Mouse (Mus musculus): ENCODE results near the gene Cap2. TPM values are rescaled to one million over a fixed set of nuclear protein-coding genes. Genes with fewer than 3 reads are reported as not detected.

Cap2 gene
- polyA plus RNA-seq, 1 experiment from 2014 or later = 6.6 TPM

GRCm38 (mm10) chr13:46588606-46589005, 87.0 kb downstream of the Cap2 start:
- ATAC-seq (ENCODE audit: low FRiP score, low TSS enrichment) (no peak), DNase-seq (ENCODE audit: low spot score) (no peak)
- no peaks in the 10 kb centered on the region for H3K4me1 ChIP-seq (replicated peaks; ENCODE audit: control insufficient read depth, insufficient read depth)
- no peak overlapping the region for H3K4me3 ChIP-seq (ENCODE audit: low read depth, low read length)
- H3K9ac ChIP-seq (ENCODE audit: low read length) = no peak overlapping the region
- TF ChIP-seq CTCF (IDR thresholded peaks at IDR 0.05; ENCODE audit: low read depth) (no peak), EP300 (optimal IDR thresholded peaks at IDR 0.05) (no peak)
- no peaks in the 10 kb centered on the region for H3K9me3 ChIP-seq (ENCODE audit: control insufficient read depth, low read length)
- H3K36me3 ChIP-seq (ENCODE audit: control insufficient read depth, insufficient read depth, low read length) = no peaks in the 10 kb centered on the region
- no peak overlapping the region for H3K4me2 ChIP-seq (replicated peaks; ENCODE audit: low read depth)
- no peaks in the 10 kb centered on the region for H3K27me3 ChIP-seq (ENCODE audit: control insufficient read depth, insufficient read depth, low read length)
- 97% methylated on average over 5 of the region's 5 CpGs for WGBS
- H3K27ac ChIP-seq (replicated peaks) = no peak overlapping the region

DNA sequence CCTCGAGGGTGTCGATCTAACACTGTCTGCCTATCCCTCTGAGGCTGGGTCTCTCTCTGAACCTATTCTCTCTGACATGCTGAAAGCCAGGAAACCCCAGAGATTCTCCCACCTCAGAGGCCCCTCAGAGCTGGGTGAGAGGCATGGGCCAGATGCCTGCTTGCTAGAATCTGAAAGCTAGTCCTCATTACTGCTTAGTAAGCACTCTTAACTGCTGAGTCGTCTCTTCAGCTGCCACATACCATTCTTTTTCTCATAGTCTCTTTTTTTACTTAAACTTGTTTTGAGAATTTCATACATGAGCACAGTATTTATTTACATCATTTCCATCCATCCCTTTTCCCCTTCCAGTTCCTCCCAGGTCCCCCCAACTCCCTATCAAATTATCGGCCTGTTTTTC, 89.2 kb downstream of the Cap2 start:
- Histone ChIP-seq H3K27me3 (ENCODE audit: control insufficient read depth, insufficient read depth, low read length) (no peaks in the 10 kb centered on the region), H3K4me1 (replicated peaks; ENCODE audit: control insufficient read depth, insufficient read depth) (no peaks in the 10 kb centered on the region), H3K4me3 (ENCODE audit: low read depth, low read length) (no peak overlapping the region), H3K36me3 (ENCODE audit: control insufficient read depth, insufficient read depth, low read length) (no peaks in the 10 kb centered on the region), H3K27ac (replicated peaks) (no peak overlapping the region), H3K9me3 (ENCODE audit: control insufficient read depth, low read length) (no peaks in the 10 kb centered on the region), H3K9ac (ENCODE audit: low read length) (no peak overlapping the region), H3K4me2 (replicated peaks; ENCODE audit: low read depth) (no peak overlapping the region)
- 87% methylated on average over 4 of the region's 4 CpGs for WGBS
- ATAC-seq (ENCODE audit: low FRiP score, low TSS enrichment) (no peak), DNase-seq (ENCODE audit: low spot score) (no peak)
- TF ChIP-seq CTCF (IDR thresholded peaks at IDR 0.05; ENCODE audit: low read depth) = no peak
- no peak for TF ChIP-seq EP300 (optimal IDR thresholded peaks at IDR 0.05)

DNA sequence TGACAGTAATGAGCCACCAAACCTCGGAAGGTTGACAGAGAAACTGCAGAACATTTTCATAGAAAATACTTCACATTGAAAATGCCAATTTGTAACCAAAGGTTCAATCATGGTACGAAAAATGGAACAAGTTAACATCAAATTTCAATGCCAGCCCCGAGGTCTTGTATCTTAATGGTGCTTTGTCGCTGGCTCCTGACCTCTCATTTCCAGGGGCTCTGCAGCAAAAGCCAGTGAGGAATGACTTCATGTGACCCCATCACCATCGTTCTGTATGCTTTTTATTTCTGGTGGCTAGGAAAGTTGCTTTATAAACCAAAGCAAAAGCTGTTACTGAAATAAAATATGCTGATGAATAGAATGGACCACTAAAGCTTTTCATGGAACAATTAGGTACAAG, 99.0 kb downstream of the Cap2 start:
- H3K27ac ChIP-seq (replicated peaks) = no peak overlapping the region
- no peaks in the 10 kb centered on the region for H3K27me3 ChIP-seq (ENCODE audit: control insufficient read depth, insufficient read depth, low read length)
- WGBS = 80% methylated on average over 5 of the region's 5 CpGs
- no peaks in the 10 kb centered on the region for H3K36me3 ChIP-seq (ENCODE audit: control insufficient read depth, insufficient read depth, low read length)
- H3K9me3 ChIP-seq (ENCODE audit: control insufficient read depth, low read length) = no peaks in the 10 kb centered on the region
- TF ChIP-seq EP300 (optimal IDR thresholded peaks at IDR 0.05) (no peak), CTCF (IDR thresholded peaks at IDR 0.05; ENCODE audit: low read depth) (no peak)
- H3K9ac ChIP-seq (ENCODE audit: low read length) = no peak overlapping the region
- no peak overlapping the region for H3K4me3 ChIP-seq (ENCODE audit: low read depth, low read length)
- no peak overlapping the region for H3K4me2 ChIP-seq (replicated peaks; ENCODE audit: low read depth)
- ATAC-seq (ENCODE audit: low FRiP score, low TSS enrichment) = no peak
- H3K4me1 ChIP-seq (replicated peaks; ENCODE audit: control insufficient read depth, insufficient read depth) = no peaks in the 10 kb centered on the region
- no peak for DNase-seq (ENCODE audit: low spot score)

- 62% methylated on average over 2 of the region's 2 CpGs for WGBS
- no peak for TF ChIP-seq EP300 (optimal IDR thresholded peaks at IDR 0.05)
- TF ChIP-seq CTCF (IDR thresholded peaks at IDR 0.05; ENCODE audit: low read depth) = no peak
- Histone ChIP-seq H3K9me3 (ENCODE audit: control insufficient read depth, low read length) (no peaks in the 10 kb centered on the region), H3K27ac (replicated peaks) (no peak overlapping the region), H3K9ac (ENCODE audit: low read length) (no peak overlapping the region), H3K27me3 (ENCODE audit: control insufficient read depth, insufficient read depth, low read length) (no peaks in the 10 kb centered on the region), H3K4me3 (ENCODE audit: low read depth, low read length) (no peak overlapping the region), H3K4me2 (replicated peaks; ENCODE audit: low read depth) (no peak overlapping the region), H3K36me3 (ENCODE audit: control insufficient read depth, insufficient read depth, low read length) (no peaks in the 10 kb centered on the region), H3K4me1 (replicated peaks; ENCODE audit: control insufficient read depth, insufficient read depth) (no peaks in the 10 kb centered on the region)
- ATAC-seq (ENCODE audit: low FRiP score, low TSS enrichment) = no peak
- no peak for DNase-seq (ENCODE audit: low spot score)
These were observed 99.7 kb downstream of the Cap2 start for GRCm38 (mm10) chr13:46601386-46601785.

DNA sequence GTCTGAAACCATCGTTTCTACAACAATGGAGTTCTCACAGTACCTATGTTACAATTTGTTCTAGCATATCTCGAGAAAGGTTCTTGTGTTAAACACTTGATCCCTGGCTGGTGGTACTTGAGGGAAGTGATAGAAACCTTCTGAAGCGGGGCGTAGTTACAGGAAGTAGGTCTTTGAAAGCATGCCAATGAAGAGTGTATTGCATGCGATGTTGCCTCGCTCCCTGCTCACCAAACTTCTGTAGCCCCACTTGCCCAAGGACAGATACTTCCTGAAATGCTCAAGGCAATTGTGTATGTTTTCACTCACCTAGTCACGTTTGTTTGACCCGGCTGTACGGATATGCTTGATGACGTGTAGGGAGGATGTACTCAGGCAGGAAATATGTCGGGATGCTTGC, 101.0 kb downstream of the Cap2 start:
- H3K4me3 ChIP-seq (ENCODE audit: low read depth, low read length) = no peak overlapping the region
- no peak for TF ChIP-seq EP300 (optimal IDR thresholded peaks at IDR 0.05)
- no peak for TF ChIP-seq CTCF (IDR thresholded peaks at IDR 0.05; ENCODE audit: low read depth)
- H3K9me3 ChIP-seq (ENCODE audit: control insufficient read depth, low read length) = no peaks in the 10 kb centered on the region
- 82% methylated on average over 11 of the region's 11 CpGs for WGBS
- no peaks in the 10 kb centered on the region for H3K36me3 ChIP-seq (ENCODE audit: control insufficient read depth, insufficient read depth, low read length)
- H3K4me2 ChIP-seq (replicated peaks; ENCODE audit: low read depth) = no peak overlapping the region
- ATAC-seq (ENCODE audit: low FRiP score, low TSS enrichment) = no peak
- H3K4me1 ChIP-seq (replicated peaks; ENCODE audit: control insufficient read depth, insufficient read depth) = no peaks in the 10 kb centered on the region
- H3K27ac ChIP-seq (replicated peaks) = no peak overlapping the region
- H3K27me3 ChIP-seq (ENCODE audit: control insufficient read depth, insufficient read depth, low read length) = no peaks in the 10 kb centered on the region
- no peak overlapping the region for H3K9ac ChIP-seq (ENCODE audit: low read length)
- no peak for DNase-seq (ENCODE audit: low spot score)

DNA sequence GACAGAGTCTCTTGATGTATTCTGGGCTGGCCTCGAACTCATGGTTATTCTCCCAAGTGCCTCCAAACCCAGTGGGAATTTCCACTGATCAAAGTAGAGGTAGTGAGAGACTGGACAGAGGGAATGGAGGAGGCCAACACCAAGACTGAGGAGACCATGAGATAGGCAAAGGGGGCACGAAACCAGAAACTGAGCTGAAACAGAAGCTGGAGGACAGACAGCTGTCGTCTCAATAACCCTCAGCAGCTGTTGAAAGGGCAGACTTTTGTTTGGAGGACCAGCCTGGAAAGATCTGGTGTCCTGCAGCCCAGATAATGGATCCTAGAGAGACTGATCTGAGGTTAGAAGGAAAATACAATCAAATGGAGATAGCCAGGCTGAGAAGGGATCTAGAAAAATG, 109.4 kb downstream of the Cap2 start:
- Histone ChIP-seq H3K9me3 (ENCODE audit: control insufficient read depth, low read length) (no peaks in the 10 kb centered on the region), H3K4me3 (ENCODE audit: low read depth, low read length) (no peak overlapping the region), H3K4me2 (replicated peaks; ENCODE audit: low read depth) (no peak overlapping the region), H3K9ac (ENCODE audit: low read length) (no peak overlapping the region), H3K27ac (replicated peaks) (no peak overlapping the region), H3K4me1 (replicated peaks; ENCODE audit: control insufficient read depth, insufficient read depth) (no peaks in the 10 kb centered on the region), H3K36me3 (ENCODE audit: control insufficient read depth, insufficient read depth, low read length) (no peaks in the 10 kb centered on the region), H3K27me3 (ENCODE audit: control insufficient read depth, insufficient read depth, low read length) (no peaks in the 10 kb centered on the region)
- ATAC-seq (ENCODE audit: low FRiP score, low TSS enrichment) = no peak
- WGBS = 78% methylated on average over 3 of the region's 3 CpGs
- no peak for DNase-seq (ENCODE audit: low spot score)
- TF ChIP-seq EP300 (optimal IDR thresholded peaks at IDR 0.05) = no peak
- TF ChIP-seq CTCF (IDR thresholded peaks at IDR 0.05; ENCODE audit: low read depth) = no peak
